Mouse (Mus musculus) spleen, postnatal 4 days (tissue): ENCODE results near the gene Traf3ip2.

Experiments
- DNase-seq, 2 experiments: peaks; one replicate each; pipeline ENCODE4 v3.0.0; 2022; ENCODE audit warnings: low spot score in 2 of 2

Traf3ip2 gene

GRCm38 (mm10) chr10:39601068-39601467 lies 11.7 kb upstream of the Traf3ip2 start:
- DNase-seq, result no peak

GRCm38 (mm10) chr10:39606434-39606833 lies 6.3 kb upstream of the Traf3ip2 start:
- DNase-seq, result no peak

- DNase-seq, result no peak
These were observed 1.5 kb upstream of the Traf3ip2 start for GRCm38 (mm10) chr10:39611234-39611633.

GRCm38 (mm10) chr10:39612131-39612530 lies 603 bp upstream of the Traf3ip2 start:
- DNase-seq, result no peak

GRCm38 (mm10) chr10:39612989-39613831 lies 476 bp downstream of the Traf3ip2 start:
- DNase-seq, result peak; percentile 47 to 75

GRCm38 (mm10) chr10:39613973-39614372 lies 1.2 kb downstream of the Traf3ip2 start:
- no peak for DNase-seq

- no peak for DNase-seq
These were observed 1.9 kb downstream of the Traf3ip2 start for GRCm38 (mm10) chr10:39614676-39615075.

GRCm38 (mm10) chr10:39615531-39616229 lies 2.9 kb downstream of the Traf3ip2 start:
- DNase-seq, result no peak

- no peak for DNase-seq
These were observed 3.5 kb downstream of the Traf3ip2 start for GRCm38 (mm10) chr10:39616230-39616590.

- DNase-seq, result no peak
These were observed 3.9 kb downstream of the Traf3ip2 start for GRCm38 (mm10) chr10:39616626-39617025.

- no peak for DNase-seq
These were observed 5.7 kb downstream of the Traf3ip2 start for GRCm38 (mm10) chr10:39618431-39618830.

GRCm38 (mm10) chr10:39620626-39621025 lies 7.9 kb downstream of the Traf3ip2 start:
- DNase-seq, result no peak

- no peak for DNase-seq
These were observed 11.1 kb downstream of the Traf3ip2 start for GRCm38 (mm10) chr10:39623806-39624205.

- no peak for DNase-seq
These were observed 12.3 kb downstream of the Traf3ip2 start for GRCm38 (mm10) chr10:39624837-39625625.

- DNase-seq, result no peak
These were observed 13.0 kb downstream of the Traf3ip2 start for GRCm38 (mm10) chr10:39625626-39626260.

GRCm38 (mm10) chr10:39626376-39626775 lies 13.6 kb downstream of the Traf3ip2 start:
- DNase-seq, result no peak

GRCm38 (mm10) chr10:39628799-39629517 lies 16.2 kb downstream of the Traf3ip2 start:
- DNase-seq, result no peak

GRCm38 (mm10) chr10:39629746-39630552 lies 17.2 kb downstream of the Traf3ip2 start:
- DNase-seq, result no peak

GRCm38 (mm10) chr10:39630811-39631210 lies 18.1 kb downstream of the Traf3ip2 start:
- no peak for DNase-seq

- no peak for DNase-seq
These were observed 18.9 kb downstream of the Traf3ip2 start for GRCm38 (mm10) chr10:39631627-39632026.
